Mouse (Mus musculus): ENCODE data around the gene Ttyh1.
"Not testable (repeated sequence)": the region's sequence is repeated elsewhere in the genome, so short reads cannot be mapped to it uniquely, and the experiment has no call there.

Gene Ttyh1

DNA sequence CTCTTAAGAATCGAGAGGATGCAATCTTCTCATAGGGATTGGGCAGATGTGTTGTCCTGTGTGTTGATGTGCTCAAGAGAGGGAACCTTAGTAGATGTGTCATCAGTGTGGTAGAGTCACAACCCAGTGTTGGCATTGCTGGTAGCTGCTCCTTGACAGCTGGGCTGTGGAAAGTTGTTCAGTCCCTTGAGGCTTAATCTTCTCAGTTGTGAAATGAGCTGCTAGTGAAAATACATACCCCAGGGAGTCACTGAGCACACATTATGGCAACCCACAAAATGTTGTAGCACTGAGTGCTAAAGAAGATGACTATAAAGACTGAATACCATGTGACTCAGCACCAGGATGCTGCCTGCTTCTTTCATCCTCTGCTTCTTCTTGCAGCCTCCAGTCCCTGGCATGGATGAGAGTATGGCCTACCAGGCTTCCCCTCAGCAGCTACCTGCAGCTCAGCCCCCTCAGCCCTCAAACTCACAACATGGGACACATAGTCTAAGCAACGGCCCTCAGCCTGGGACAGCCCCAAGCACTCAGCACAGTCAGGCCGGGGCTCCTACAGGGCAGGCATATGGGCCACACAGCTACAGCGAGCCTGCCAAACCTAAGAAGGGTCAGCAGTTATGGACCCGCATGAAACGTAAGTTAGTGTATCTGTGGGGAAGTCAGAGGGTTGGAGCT, 22.6 kb downstream of the Ttyh1 start:
- no peak for ATAC-seq (ENCODE audit: insufficient number of reproducible peaks, low FRiP score, low TSS enrichment)

DNA sequence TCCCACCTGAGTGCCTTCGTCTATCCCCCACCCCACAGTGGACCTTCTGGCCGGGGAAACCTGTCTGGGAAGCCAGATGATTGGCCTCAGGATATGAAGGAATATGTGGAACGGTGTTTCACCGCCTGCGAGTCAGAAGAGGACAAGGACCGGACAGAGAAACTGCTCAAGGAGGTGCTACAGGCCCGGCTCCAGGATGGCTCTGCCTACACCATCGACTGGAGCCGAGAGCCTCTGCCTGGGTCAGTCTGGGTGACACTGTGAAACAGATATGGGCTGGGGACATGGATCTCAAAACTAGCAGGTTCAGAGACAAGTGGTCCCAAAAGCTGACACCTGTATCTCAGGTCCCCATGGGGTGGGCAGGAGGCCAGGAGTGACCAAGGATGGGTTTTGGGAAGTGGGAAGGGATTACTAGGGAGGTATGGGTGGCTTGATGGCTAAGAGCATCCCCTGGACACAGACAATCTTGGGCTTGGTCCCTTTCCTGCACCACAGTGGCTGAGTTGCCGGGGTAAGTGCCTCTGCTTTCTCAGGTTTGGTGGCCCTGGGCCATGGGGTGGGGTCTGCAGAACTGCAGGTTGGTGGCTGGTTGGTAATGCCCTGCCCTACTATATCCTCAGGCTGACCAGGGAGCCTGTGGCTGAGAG, 23.7 kb downstream of the Ttyh1 start:
- ATAC-seq (ENCODE audit: insufficient number of reproducible peaks, low FRiP score, low TSS enrichment): no peak

DNA sequence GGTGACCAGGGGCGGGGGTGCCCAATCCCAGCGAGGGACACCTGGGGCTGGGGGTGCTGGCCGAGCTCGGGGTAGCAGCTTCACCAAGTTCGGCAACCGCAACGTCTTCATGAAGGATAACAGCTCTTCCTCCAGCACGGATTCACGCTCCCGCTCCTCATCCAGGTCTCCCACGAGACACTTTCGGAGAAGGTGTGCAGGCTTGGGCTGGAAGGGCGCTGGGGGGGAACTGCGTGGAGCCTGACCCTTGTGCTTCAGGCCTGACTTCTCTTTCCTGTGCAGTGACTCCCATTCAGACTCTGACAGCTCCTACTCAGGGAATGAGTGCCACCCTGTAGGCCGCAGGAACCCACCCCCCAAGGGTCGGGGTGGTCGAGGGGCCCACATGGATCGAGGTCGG, 24.3 kb downstream of the Ttyh1 start:
- ATAC-seq (ENCODE audit: insufficient number of reproducible peaks, low FRiP score, low TSS enrichment): no peak

DNA sequence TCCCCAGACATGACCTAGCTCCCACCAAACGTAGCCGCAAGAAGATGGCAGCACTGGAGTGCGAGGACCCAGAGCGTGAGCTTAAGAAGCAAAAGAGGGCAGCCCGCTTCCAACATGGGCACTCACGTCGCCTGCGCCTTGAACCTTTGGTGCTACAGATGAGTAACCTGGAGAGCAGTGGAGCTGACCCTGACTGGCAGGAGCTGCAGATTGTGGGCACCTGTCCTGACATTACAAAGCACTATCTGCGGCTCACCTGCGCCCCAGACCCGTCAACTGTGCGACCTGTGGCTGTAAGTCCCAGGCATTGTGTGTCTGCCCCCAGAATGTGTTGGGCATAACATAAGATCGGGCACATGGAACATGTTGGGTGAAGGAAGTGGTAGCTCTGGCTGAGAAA, 24.8 kb downstream of the Ttyh1 start:
- no peak for ATAC-seq (ENCODE audit: insufficient number of reproducible peaks, low FRiP score, low TSS enrichment)

DNA sequence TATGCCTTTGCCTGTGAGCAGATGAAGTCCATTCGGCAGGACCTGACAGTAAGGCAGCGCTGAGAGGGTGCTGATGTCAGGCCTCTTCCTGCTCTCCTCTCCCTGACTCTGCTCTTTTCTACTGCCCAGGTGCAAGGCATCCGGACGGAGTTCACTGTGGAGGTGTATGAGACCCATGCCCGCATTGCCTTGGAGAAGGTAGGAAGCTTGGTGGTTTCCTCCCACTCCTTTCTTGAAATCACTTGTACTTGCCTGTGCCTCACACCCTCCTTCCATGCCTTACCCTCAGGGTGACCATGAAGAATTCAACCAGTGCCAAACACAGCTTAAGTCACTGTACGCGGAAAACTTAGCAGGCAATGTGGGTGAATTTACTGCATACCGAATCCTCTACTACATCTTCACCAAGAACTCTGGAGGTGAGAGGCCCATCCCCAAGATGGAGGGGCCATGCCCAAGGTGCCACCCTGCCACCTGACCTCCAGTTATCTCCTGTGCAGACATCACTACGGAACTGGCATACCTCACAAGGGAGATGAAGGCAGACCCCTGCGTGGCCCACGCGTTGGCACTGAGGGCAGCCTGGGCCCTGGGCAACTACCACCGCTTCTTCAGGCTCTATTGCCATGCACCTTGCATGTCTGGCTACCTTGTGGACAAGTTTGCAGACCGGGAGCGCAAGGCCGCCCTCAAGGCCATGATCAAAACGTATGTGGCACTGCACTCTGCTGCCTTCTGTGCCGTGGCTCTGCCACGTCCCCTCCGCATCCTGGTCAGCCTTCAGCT, 25.8 kb downstream of the Ttyh1 start:
- ATAC-seq (ENCODE audit: insufficient number of reproducible peaks, low FRiP score, low TSS enrichment): no peak

DNA sequence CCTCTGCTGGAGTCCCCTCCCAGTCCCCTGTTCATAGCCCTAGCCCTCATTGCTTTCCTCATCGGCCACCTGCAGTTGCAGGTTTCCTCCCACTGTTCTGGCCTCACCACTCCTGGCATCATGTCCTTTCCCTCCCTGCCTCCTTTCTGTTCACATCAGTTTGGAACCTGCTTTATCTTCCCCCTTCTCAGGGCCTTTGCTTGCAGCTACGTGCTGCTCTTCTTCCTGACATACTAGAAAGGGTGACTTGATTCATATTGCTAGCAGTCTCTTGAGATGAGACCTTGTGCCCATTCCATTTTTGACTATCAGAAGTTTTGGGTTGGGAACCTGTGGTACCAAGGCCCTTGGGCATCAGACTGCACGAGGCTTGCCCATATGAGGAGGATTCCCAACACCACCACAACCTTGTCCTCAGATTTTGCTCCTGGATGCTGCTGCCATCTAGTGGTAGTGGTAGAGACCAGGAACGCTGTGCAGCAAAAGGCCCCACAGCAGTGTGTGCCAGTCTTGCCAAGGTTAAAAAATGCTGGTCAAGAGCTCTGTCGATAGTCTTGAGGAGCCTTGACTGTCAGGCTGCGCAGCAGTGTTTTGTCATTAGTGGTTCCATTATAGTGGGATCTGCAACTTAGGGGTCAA, 26.5 kb downstream of the Ttyh1 start:
- ATAC-seq (ENCODE audit: insufficient number of reproducible peaks, low FRiP score, low TSS enrichment): no peak

DNA sequence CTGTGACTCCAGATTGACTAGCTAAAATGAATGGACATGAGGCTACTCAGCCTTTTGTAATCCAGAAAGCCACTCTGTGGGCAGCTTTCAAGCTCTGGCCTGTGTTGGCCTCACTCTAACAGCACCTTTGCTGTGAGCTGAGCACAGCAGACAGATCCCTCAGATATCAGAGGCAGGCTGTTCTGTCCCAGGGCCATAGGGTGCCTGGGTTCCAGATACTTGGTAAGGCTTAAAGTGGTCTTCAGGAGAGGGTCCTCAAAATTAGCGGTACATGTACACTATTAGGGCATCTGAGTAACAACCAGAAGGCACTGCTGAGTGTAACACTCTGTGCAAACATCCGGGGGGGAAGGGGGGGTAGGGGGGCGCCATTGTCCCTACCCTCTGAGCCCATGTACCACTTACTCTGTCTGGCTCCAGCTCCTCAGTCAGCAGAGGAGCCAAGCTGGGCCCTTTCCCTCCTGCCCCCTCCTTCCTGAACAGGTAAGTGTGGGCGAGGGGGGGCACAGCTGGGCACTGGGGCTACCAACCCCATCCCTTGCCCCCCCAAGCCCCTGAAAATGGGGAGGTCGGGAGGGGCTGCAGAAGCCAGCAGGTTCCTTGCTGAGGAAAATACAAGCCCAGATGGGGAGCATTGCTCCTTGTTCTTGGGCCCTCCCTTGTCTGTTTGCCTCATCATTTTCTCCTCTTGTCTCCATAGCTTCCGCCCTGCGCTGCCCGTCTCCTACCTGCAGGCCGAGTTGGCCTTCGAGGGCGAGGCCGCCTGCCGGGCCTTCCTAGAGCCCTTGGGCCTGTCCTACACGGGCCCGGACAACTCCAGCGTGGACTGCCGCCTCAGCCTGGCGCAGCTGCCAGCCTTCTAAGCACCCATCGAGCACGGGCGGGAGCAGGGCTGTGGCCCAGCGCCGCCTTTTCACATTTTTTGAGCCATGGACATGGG, 27.3 kb downstream of the Ttyh1 start:
- no peak for ATAC-seq (ENCODE audit: insufficient number of reproducible peaks, low FRiP score, low TSS enrichment)

DNA sequence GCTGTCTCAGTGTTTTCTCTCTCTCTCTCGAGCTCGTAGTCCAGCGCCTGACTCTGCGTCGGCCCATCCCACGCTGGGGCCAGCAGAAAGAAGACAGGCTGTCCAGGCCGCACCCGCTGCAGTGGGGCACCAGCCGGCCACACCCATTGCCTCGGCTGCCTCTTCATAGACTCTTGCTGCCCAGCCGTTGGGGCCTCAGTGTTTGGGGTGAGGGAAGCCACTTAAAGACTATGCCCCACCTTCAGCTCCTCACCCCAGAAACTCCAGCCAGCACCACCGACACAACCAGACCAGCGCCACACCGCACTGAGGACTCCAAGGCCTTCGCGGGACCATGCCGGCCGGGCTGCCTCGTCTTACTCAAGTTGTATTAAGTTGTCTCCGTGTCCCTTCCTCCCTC, 28.2 kb downstream of the Ttyh1 start:
- no peak for ATAC-seq (ENCODE audit: insufficient number of reproducible peaks, low FRiP score, low TSS enrichment)

DNA sequence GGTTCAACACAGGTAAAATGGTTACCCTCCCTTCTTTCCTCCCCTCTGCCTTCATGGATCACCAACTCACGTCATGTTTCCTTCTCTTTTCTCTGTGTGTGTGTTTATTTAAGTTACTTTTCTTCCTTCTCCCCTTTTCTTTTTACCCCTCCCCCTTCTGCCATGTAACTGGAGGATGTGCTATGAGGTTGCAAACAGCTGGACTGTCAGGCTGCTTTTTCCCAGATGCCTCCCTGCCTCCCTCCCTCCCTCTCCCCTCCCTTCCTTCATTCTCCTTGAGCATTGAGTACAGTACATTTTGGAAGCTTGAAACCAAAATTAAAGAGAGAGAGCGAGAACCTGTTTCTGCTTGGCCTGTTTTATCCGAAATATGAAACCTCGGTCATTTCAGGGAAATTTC, 28.6 kb downstream of the Ttyh1 start:
- ATAC-seq (ENCODE audit: insufficient number of reproducible peaks, low FRiP score, low TSS enrichment): no peak

DNA sequence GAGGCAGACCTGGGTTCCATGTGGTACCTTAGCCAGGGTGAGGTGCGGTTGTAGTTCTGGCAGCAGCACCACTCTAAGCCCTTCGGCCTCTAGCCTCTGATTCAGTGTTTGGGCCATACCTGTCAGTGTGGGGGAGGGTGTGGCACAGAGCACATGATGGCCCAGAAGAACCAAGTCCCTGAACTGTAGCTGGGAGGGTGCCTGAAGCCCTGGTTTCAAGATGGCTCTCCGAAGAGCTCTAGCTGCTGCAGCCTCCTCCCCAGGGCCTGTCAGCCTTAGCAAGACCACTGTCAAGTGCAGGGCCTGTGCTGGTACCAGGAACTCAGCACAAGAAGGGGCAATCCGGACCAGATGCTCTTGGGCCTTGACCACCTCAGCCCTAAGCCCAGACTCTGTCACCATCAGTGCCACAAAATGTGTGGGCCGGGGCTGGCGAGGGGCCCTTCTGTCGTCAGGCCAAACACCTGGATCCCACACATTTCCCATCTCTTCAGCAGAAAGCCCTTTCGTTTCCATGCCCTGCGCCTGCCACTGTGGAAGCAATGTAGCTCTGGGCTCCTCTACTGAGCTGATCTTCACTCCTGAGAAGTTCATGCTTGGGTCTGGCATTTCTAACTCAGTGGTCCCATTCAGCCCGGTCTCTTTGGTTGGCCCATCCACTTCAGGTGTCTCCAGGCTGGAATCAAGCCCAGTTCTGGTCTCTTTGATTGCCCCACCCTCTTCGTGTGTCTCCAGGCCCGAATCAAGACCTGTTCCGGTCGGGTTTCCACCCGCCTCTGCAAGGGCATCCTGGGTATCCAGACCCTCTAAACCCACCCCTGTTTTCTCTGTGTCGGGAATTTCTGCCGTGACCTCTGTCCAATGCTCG, 29.4 kb downstream of the Ttyh1 start:
- ATAC-seq (ENCODE audit: insufficient number of reproducible peaks, low FRiP score, low TSS enrichment): peak; percentile 2; the same call in 1 of the 2 replicates

DNA sequence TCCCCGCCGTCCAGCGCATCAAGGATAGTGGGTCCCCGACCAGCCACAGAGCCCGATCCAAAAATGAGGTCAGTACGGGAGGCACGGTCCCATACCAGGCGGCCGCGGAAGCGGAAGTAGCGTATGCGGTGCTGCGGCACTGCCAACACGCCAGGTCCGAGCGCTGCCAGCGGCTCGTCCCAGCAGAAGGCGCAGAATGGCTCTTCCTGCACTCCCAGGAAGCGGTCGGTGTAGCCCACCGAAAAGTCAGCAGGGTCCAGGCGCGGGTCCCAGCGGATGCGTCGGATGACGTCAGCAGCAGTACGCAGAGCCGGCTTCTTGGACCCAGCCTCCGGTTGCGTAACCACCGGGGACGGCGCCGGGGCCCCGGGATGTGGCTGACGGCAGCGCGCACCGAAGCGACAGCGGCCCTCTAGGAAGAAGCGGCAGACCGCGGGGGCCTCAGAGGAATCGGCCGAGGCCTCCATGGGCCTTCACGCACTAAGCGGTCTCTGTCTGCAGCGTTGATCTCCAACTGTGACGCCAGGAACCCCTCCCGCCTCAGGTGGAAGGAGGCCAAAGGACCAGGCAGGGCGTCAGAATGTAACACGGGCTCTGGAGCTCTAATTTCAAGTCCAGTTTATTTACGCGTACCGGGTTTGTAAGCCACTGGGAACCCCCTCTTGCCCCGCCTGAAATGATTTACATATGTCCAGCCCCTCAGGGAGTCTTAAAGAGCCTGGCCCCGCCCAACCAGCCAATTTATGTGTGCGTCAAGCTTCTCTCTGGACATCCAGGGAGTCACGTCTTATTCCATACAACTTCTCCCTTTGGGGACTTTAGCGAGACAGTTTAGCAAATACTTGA, 30.2 kb downstream of the Ttyh1 start:
- ATAC-seq (ENCODE audit: insufficient number of reproducible peaks, low FRiP score, low TSS enrichment): peak; percentile 60

DNA sequence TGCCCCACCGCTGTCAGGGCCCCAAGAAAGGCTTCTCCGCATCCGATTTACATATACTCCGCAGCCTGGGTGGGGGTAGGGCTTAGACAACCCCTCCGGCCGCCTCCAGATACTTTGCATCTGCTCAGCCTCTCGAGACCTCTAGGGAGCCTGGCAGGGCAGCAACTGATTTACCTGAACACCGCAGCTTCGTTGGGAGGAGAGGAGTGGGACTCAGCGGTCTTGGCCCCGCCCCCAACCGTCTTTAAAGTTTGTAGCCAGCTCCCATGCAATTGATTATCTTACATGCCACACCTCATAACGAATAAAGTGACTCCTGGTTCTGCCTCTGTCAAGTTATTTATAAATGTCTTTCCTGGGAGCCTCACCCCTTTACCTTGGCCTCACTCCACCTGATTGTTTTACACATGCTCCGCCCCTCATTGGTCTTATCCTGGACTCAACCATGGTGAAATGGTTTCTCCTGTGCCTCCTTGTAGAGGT, 30.9 kb downstream of the Ttyh1 start, which contains the start of gene Leng9:
Leng9 (minus strand) TSS at position 316 of the 483 bp plus-strand sequence.
- no peak for ATAC-seq (ENCODE audit: insufficient number of reproducible peaks, low FRiP score, low TSS enrichment)

DNA sequence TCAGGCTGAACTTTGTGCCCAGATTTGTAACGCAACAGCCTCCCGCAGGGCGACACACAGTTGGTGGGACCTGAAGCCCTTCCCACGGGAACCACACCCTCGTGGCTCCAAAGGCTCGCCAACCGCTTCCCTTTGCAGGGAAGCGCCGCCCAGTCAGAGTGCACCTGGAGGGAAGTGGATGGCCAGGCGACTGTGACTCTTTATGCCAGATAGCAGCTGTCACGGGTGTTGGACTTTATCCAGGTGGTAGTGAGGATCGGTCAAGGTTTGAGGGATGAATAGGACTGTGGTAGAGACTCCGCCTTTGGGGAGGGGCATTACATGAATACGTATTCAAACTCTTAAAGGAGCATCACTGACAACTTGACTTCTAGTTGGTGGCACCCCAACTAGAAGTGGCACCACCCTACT, 31.6 kb downstream of the Ttyh1 start:
- peak; percentile 57; the same call in 1 of the 2 replicates for ATAC-seq (ENCODE audit: insufficient number of reproducible peaks, low FRiP score, low TSS enrichment)

DNA sequence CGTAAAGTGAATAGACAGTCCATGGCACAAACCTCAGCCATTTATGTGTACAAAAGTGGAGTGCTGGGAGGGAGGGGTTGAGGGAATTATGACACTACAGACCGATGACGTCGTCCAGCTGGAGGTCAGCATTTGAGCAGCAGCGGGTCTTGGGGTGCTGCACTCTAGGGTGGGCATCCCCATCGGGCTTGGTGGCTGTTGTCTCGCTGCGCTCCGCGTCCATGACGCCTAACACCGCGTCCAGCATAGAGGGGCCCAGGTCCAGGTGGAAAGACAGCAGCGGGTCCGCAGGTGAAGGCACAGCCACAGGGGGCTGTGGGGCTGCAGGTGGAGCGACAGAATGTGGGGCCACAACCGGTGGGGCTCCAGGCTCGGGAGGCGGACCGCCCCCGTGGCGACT, 32.0 kb downstream of the Ttyh1 start:
- 0 out of 2 replicates have a peak, but pooled peaks have one; percentile 16 for ATAC-seq (ENCODE audit: insufficient number of reproducible peaks, low FRiP score, low TSS enrichment)

DNA sequence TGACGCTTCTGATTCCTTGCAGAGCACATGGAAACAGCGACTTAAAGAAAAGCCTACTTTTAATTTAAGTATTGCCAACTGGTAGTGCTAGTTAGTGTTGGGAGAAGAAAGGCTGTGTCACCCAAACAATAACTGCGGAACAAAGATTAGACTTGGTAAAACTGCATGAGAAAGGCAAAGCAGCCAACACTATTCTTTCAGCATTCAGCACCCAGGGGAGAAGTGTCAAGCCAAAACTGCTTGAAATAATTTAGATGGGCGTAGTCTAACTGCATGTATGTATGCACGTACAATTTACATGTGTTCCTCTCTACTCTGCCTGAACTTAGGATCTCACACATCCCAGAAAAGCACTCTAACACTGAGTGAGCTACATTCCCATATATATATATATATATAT, 35.1 kb downstream of the Ttyh1 start:
- no peak for ATAC-seq (ENCODE audit: insufficient number of reproducible peaks, low FRiP score, low TSS enrichment)

DNA sequence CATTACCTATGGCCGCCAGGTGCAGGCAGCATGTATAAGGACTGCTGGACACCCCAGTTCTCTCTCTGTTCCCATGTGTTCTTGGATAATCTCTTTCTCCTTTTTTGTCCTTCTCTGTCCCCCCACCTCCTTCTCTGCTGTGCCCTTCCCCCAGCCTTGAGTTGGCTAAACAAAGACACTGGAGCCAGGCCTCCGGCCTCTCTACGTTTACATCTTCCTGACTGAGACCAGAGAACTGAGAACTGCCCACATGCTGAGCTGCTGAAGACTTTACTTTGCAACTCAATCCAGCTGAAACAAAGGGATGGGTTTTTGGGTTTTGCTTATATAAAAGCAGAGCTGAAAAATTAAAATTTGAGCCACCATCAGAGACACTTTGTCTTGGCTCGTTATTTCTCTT, 35.8 kb downstream of the Ttyh1 start:
- no peak for ATAC-seq (ENCODE audit: insufficient number of reproducible peaks, low FRiP score, low TSS enrichment)

DNA sequence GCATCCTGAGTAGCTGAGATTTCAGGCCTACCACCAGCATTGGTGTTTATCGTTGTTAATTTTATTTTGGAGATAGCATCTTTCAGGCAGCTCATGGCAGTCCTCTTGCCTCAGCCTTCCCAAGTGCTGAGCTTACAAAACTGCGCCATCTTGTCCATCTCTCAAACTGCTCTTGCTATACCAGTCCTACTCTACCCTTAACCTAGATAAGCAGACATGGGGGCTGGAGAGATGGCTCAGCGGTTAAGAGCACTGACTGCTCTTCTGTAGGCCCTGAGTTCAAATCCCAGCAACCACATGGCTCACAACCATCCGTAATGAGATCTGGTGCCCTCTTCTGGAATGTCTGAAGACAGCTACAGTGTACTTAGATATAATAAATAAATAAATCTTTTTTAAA, 42.4 kb downstream of the Ttyh1 start:
- not testable (repeated sequence) for ATAC-seq (ENCODE audit: insufficient number of reproducible peaks, low FRiP score, low TSS enrichment)

DNA sequence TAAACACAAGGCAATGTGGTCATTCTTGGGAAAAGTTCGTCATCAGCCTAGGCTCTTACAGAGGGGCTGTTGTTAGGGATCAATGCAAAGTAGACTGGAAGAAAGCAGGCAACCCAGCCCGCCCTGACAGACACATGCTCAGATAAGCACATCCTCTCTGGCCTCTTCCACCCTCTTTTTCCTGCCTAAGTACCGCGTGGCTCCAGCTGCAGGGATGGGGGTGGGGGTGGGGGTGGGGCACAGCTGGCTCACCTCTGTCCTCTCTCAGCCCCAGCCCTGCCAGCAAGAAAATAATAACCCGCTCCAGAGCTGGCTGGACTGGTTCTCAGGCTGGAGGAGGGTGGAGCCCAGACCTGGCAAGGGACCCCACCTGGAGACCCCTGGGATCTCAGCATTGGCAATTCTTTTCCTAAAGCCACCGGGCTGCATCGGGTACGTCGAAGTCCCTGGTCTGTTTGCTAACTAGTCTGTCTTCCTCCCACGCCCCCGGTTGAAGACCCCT, 44.4 kb downstream of the Ttyh1 start:
- ATAC-seq (ENCODE audit: insufficient number of reproducible peaks, low FRiP score, low TSS enrichment): no peak

Data from cerebellum, adult (tissue).